Mouse (Mus musculus): ENCODE data around the gene Apbb2. TPM values are rescaled to one million over a fixed set of nuclear protein-coding genes. Genes with fewer than 3 reads are reported as not detected.

The Apbb2 gene
- polyA plus RNA-seq, 1 experiment from 2014 or later, result 5.6 TPM

DNA sequence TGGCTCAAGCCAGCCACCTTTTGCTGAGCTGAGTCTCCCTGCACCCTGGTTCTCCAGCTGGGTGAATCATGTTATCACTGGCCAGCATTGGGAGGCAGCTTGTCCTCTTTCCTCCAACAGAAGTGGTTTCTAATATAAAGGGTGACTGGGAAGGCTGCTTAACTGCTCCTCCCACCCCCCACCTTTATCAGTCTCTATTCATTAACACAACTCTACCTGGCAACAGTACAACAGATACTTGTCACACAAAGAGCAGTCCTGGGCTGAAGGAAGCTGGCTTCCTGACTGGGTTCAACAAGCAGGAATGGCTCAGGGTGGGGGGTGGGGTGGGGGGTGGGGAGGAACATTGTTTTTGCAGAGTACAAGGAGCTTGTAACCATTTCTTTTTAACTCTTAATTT, 64.7 kb downstream of the Apbb2 start:
- Histone ChIP-seq H3K27me3 (ENCODE audit: insufficient read depth, low read length) (no peaks in the 10 kb centered on the region), H3K4me2 (ENCODE audit: low read depth, low read length) (no peak overlapping the region), H3K9ac (replicated peaks) (no peak overlapping the region), H3K4me1 (ENCODE audit: insufficient read depth) (no peaks in the 10 kb centered on the region), H3K27ac (ENCODE audit: low read depth) (no peak overlapping the region), H3K4me3 (ENCODE audit: low read depth, low read length) (no peak overlapping the region), H3K36me3 (replicated peaks; ENCODE audit: insufficient read depth, low read length) (no peaks in the 10 kb centered on the region), H3K9me3 (ENCODE audit: low read length) (no peaks in the 10 kb centered on the region)
- TF ChIP-seq CTCF (IDR thresholded peaks at IDR 0.05; ENCODE audit: low read depth), result no peak
- no peak for TF ChIP-seq EP300 (IDR thresholded peaks at IDR 0.05; ENCODE audit: low read depth)
- DNase-seq (no peak), ATAC-seq (no peak)

GRCm38 (mm10) chr5:66552246-66552645, 66.3 kb downstream of the Apbb2 start:
- TF ChIP-seq CTCF (IDR thresholded peaks at IDR 0.05; ENCODE audit: low read depth) (no peak), EP300 (IDR thresholded peaks at IDR 0.05; ENCODE audit: low read depth) (no peak)
- 71% methylated on average over 9 of the region's 9 CpGs for WGBS (ENCODE audit: insufficient replicate concordance)
- no peak for ATAC-seq
- Histone ChIP-seq H3K4me2 (ENCODE audit: low read depth, low read length) (no peak overlapping the region), H3K36me3 (replicated peaks; ENCODE audit: insufficient read depth, low read length) (no peaks in the 10 kb centered on the region), H3K4me1 (ENCODE audit: insufficient read depth) (no peaks in the 10 kb centered on the region), H3K4me3 (ENCODE audit: low read depth, low read length) (no peak overlapping the region), H3K9ac (replicated peaks) (no peak overlapping the region), H3K27me3 (ENCODE audit: insufficient read depth, low read length) (no peaks in the 10 kb centered on the region), H3K27ac (ENCODE audit: low read depth) (no peak overlapping the region), H3K9me3 (ENCODE audit: low read length) (no peaks in the 10 kb centered on the region)
- DNase-seq, result no peak

DNA sequence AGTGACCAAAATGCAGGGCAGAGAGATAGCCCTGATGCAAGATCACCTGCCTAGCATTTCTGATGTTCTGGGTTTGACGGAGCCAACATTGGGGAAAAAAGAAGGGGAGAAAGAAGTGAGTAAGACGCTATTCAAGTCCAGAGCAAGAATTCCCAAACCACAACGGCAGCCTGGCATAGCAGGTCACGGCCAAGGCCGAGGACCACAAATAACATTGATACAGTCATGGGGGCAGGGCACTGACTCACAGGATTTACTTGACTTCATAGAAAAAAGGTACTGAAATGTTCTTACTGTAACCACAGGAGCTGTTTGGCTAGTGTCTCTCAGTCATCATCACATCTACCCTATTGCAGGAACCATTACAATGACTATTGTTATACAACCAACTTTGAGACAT, 68.3 kb downstream of the Apbb2 start:
- ATAC-seq (no peak), DNase-seq (no peak)
- Histone ChIP-seq H3K27ac (ENCODE audit: low read depth) (no peak overlapping the region), H3K9me3 (ENCODE audit: low read length) (no peaks in the 10 kb centered on the region), H3K4me3 (ENCODE audit: low read depth, low read length) (no peak overlapping the region), H3K27me3 (ENCODE audit: insufficient read depth, low read length) (no peaks in the 10 kb centered on the region), H3K9ac (replicated peaks) (no peak overlapping the region), H3K4me2 (ENCODE audit: low read depth, low read length) (no peak overlapping the region), H3K4me1 (ENCODE audit: insufficient read depth) (no peaks in the 10 kb centered on the region), H3K36me3 (replicated peaks; ENCODE audit: insufficient read depth, low read length) (no peaks in the 10 kb centered on the region)
- WGBS (ENCODE audit: insufficient replicate concordance), result 72% methylated on average over 5 of the region's 5 CpGs
- TF ChIP-seq EP300 (IDR thresholded peaks at IDR 0.05; ENCODE audit: low read depth), result no peak
- no peak for TF ChIP-seq CTCF (IDR thresholded peaks at IDR 0.05; ENCODE audit: low read depth)

DNA sequence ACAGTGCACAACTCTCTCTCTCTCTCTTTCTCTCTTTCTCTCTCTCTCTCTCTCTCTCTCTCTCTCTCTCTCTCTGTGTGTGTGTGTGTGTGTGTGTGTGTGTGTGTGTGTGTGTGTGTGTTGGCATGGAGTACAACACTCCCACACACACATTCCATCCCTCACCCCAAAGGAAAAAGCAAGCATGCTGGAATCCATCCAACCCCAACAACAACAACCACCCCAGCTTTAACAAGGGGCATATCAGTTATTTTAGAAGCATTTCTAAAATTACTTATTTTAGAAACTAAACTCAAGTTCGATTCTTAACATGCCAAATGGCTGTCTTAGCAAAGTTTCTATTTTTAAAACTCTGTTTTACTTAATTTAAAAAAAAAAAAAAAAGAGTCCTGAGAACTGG, 68.9 kb downstream of the Apbb2 start:
- no peaks in the 10 kb centered on the region for H3K27me3 ChIP-seq (ENCODE audit: insufficient read depth, low read length)
- no peaks in the 10 kb centered on the region for H3K9me3 ChIP-seq (ENCODE audit: low read length)
- no peak overlapping the region for H3K27ac ChIP-seq (ENCODE audit: low read depth)
- no peak overlapping the region for H3K4me2 ChIP-seq (ENCODE audit: low read depth, low read length)
- TF ChIP-seq CTCF (IDR thresholded peaks at IDR 0.05; ENCODE audit: low read depth), result no peak
- no peak overlapping the region for H3K9ac ChIP-seq (replicated peaks)
- no peak overlapping the region for H3K4me3 ChIP-seq (ENCODE audit: low read depth, low read length)
- H3K36me3 ChIP-seq (replicated peaks; ENCODE audit: insufficient read depth, low read length), result no peaks in the 10 kb centered on the region
- no peaks in the 10 kb centered on the region for H3K4me1 ChIP-seq (ENCODE audit: insufficient read depth)
- 44% methylated on average over 1 of the region's 1 CpGs for WGBS (ENCODE audit: insufficient replicate concordance)
- ATAC-seq, result no peak
- DNase-seq, result no peak

DNA sequence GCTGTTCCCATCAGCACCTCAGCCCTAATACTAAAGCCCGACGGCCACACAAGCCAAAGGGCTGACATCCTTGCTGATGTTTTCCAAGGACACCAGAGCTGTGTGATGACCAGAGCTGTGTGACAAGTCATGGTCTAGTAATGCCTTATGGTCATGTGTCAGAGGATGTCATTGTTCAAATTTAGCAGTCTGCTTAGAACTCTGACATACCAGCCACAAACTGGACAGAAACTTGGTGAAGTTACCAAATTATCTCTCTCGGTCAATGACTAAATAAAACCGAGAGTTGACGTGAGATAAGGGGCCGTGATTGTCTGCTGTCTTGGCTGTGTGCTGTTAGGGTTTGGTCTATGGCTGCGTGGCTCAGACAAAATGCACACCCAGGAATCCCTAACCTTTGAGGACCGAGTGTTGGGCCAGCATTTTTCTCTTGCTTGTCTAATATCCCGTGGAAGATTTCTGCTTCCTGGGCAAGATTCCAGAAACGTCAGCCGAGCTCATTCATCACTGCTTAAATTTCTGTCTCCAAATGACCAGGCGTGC, 71.5 kb downstream of the Apbb2 start:
- Histone ChIP-seq H3K4me1 (ENCODE audit: insufficient read depth) (no peaks in the 10 kb centered on the region), H3K4me3 (ENCODE audit: low read depth, low read length) (no peak overlapping the region), H3K36me3 (replicated peaks; ENCODE audit: insufficient read depth, low read length) (no peaks in the 10 kb centered on the region), H3K9me3 (ENCODE audit: low read length) (no peaks in the 10 kb centered on the region), H3K27me3 (ENCODE audit: insufficient read depth, low read length) (no peaks in the 10 kb centered on the region), H3K9ac (replicated peaks) (no peak overlapping the region), H3K27ac (ENCODE audit: low read depth) (no peak overlapping the region), H3K4me2 (ENCODE audit: low read depth, low read length) (no peak overlapping the region)
- no peak for DNase-seq
- 66% methylated on average over 12 of the region's 12 CpGs for WGBS (ENCODE audit: insufficient replicate concordance)
- ATAC-seq, result no peak
- no peak for TF ChIP-seq EP300 (IDR thresholded peaks at IDR 0.05; ENCODE audit: low read depth)
- no peak for TF ChIP-seq CTCF (IDR thresholded peaks at IDR 0.05; ENCODE audit: low read depth)

GRCm38 (mm10) chr5:66545573-66546141, 72.9 kb downstream of the Apbb2 start:
- TF ChIP-seq EP300 (IDR thresholded peaks at IDR 0.05; ENCODE audit: low read depth) (no peak), CTCF (IDR thresholded peaks at IDR 0.05; ENCODE audit: low read depth) (no peak)
- 78% methylated on average over 10 of the region's 10 CpGs for WGBS (ENCODE audit: insufficient replicate concordance)
- DNase-seq, result no peak

DNA sequence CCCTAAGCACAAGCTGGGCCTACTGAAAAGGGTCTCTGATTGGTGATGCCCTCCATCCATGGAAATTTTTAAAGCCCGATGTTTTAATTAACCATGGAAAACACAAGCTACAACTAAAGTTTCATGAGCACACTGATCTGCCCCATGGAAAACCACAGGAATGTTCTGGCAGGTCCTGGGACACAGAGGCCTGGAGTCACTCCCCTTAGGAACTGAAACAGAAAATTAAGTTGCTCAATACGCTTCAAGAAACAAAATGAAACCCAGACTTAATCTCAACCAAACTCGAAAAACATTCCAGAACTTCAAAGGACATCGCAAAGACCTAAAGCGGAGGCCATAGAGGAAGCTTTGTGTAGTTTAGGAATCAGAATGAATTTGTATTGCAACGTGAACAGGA, 74.8 kb downstream of the Apbb2 start:
- Histone ChIP-seq H3K9ac (replicated peaks) (no peak overlapping the region), H3K9me3 (ENCODE audit: low read length) (no peaks in the 10 kb centered on the region), H3K27ac (ENCODE audit: low read depth) (no peak overlapping the region), H3K36me3 (replicated peaks; ENCODE audit: insufficient read depth, low read length) (no peaks in the 10 kb centered on the region), H3K4me1 (ENCODE audit: insufficient read depth) (no peaks in the 10 kb centered on the region), H3K4me2 (ENCODE audit: low read depth, low read length) (no peak overlapping the region), H3K27me3 (ENCODE audit: insufficient read depth, low read length) (no peaks in the 10 kb centered on the region), H3K4me3 (ENCODE audit: low read depth, low read length) (no peak overlapping the region)
- ATAC-seq (no peak), DNase-seq (no peak)
- 72% methylated on average over 6 of the region's 6 CpGs for WGBS (ENCODE audit: insufficient replicate concordance)
- TF ChIP-seq CTCF (IDR thresholded peaks at IDR 0.05; ENCODE audit: low read depth) (no peak), EP300 (IDR thresholded peaks at IDR 0.05; ENCODE audit: low read depth) (no peak)

More at GRCm38 (mm10) chr5:66545573-66546141, 72.9 kb downstream of the Apbb2 start:
- no peak overlapping the region for H3K4me2 ChIP-seq (ENCODE audit: low read depth, low read length)
- H3K4me1 ChIP-seq (ENCODE audit: insufficient read depth), result no peaks in the 10 kb centered on the region
- no peak overlapping the region for H3K4me3 ChIP-seq (ENCODE audit: low read depth, low read length)
- H3K27ac ChIP-seq (ENCODE audit: low read depth), result no peak overlapping the region
- no peak overlapping the region for H3K9ac ChIP-seq (replicated peaks)
- H3K27me3 ChIP-seq (ENCODE audit: insufficient read depth, low read length), result no peaks in the 10 kb centered on the region
- no peak for ATAC-seq
- H3K36me3 ChIP-seq (replicated peaks; ENCODE audit: insufficient read depth, low read length), result no peaks in the 10 kb centered on the region
- H3K9me3 ChIP-seq (ENCODE audit: low read length), result no peaks in the 10 kb centered on the region

Data from liver, postnatal 0 days (tissue).